Mouse (Mus musculus) C2C12 (cell line): ENCODE measurements at regions not wholly inside any gene's neighbourhood (a gene's known extent, or its start where the extent isn't known, plus 50 kb on each side); places are given as distances from the start of the nearest gene placed in this dataset.

Experiments
- CTCF ChIP-seq: IDR thresholded peaks from one replicate; pipeline ENCODE4 v1.5.1; 2011; ENCODE audit not compliant: control insufficient read depth, insufficient read depth, insufficient read length
- FOSL1 ChIP-seq: IDR thresholded peaks from one replicate; pipeline ENCODE4 v1.8.0; 2011; ENCODE audit warnings: mild to moderate bottlenecking, low read length; ENCODE audit not compliant: poor library complexity, insufficient read depth, severe bottlenecking
- MAX ChIP-seq: IDR thresholded peaks from one replicate; pipeline ENCODE4 v1.6.1; 2011; ENCODE audit warnings: mild to moderate bottlenecking, control low read depth
- MYOD1 ChIP-seq: IDR thresholded peaks from one replicate; pipeline ENCODE4 v1.6.1; 2011; ENCODE audit warnings: low read depth; ENCODE audit not compliant: control insufficient read depth, insufficient read length
- USF1 ChIP-seq: IDR thresholded peaks from one replicate; pipeline ENCODE4 v1.6.1; 2011; ENCODE audit warnings: low read depth, mild to moderate bottlenecking, control low read depth, moderate library complexity

DNA sequence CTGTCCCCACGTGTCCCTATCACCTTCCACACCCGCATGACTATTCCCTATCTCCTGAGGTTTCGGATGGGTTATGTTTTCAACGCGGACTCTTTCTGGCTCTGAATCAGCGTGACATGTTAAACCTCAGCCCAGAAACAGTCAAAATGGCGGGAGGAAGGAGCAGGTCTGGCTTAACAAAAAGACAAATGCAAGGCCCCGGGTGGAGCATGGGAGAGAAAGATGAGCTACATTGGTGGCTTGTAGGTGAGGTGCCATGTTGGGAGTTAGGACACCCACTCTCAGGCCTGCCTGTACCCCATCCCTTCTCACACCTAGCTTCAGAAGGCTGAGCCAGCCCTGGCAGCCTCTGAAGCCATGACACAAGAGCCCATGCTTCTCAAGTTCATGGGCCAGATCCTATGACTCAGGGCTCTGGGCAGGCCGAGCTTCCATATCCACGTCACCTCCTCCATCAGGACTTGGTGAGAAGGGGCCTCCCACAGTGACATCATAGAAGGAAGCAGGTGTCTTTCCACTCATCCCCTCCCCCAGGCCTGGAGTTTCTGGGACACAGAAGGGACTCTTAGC is 80.5 kb downstream of the Cpn2 start:
- TF ChIP-seq MAX = no peak
- no peak for TF ChIP-seq CTCF
- no peak for TF ChIP-seq USF1
- TF ChIP-seq MYOD1 = peak; percentile 80
- no peak for TF ChIP-seq FOSL1
